Mouse (Mus musculus): ENCODE data around the gene Btbd35f23. TPM values are rescaled to one million over a fixed set of nuclear protein-coding genes. Genes with fewer than 3 reads are reported as not detected.
"Not testable (repeated sequence)": the region's sequence is repeated elsewhere in the genome, so short reads cannot be mapped to it uniquely, and the experiment has no call there.

Gene Btbd35f23
- total RNA-seq (2021): not detected
- long read RNA-seq, experiment 1: 0 reads
- long read RNA-seq, experiment 2: 0 reads

DNA sequence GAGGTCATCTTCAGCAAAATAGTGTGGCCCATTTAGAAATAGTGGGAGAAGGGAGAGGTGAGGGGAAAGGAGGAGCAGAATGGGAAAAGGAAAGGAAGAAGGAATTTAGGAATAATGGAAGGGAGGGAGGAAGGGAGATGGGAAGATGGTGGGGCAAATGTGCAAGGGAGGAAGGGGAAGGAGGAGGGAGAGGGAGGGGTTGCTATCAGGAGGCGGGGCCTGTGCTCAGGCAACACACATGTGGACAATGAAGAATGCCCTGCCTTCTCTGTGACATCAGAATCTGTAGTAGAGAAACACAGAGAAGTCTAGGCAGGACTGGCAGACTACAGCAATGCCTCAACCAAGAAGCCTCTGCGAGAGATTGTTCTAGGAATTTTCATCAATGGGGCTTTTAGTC, at the start of gene Btbd35f23:
Gene Btbd35f23, plus strand, starts transcription at position 301 of the 400 bp plus-strand sequence.
- intact Hi-C loops (cut with DNase I); DNase-seq: not testable (repeated sequence)

Other genes with a start within 250 kb of the Btbd35f23 start
- gene Btbd35f24, start 119.0 kb downstream of the Btbd35f23 start, total RNA-seq (2021): not detected